Mouse (Mus musculus) olfactory bulb, adult 2 months (tissue): ENCODE results near the gene Ccdc38.

Source experiments
- CTCF ChIP-seq: fragments of 200-500 bp; IDR thresholded peaks from 2 replicates; pipeline ENCODE4 v1.5.1; 2012; ENCODE audit warnings: low read depth, mild to moderate bottlenecking, low read length, moderate library complexity; ENCODE audit not compliant: insufficient read depth
- POLR2A ChIP-seq: fragments of 200-500 bp; IDR thresholded peaks from 2 replicates; pipeline ENCODE4 v1.6.1; 2012; ENCODE audit warnings: mild to moderate bottlenecking, low read depth, low read length, moderate library complexity; ENCODE audit not compliant: insufficient read depth

DNA sequence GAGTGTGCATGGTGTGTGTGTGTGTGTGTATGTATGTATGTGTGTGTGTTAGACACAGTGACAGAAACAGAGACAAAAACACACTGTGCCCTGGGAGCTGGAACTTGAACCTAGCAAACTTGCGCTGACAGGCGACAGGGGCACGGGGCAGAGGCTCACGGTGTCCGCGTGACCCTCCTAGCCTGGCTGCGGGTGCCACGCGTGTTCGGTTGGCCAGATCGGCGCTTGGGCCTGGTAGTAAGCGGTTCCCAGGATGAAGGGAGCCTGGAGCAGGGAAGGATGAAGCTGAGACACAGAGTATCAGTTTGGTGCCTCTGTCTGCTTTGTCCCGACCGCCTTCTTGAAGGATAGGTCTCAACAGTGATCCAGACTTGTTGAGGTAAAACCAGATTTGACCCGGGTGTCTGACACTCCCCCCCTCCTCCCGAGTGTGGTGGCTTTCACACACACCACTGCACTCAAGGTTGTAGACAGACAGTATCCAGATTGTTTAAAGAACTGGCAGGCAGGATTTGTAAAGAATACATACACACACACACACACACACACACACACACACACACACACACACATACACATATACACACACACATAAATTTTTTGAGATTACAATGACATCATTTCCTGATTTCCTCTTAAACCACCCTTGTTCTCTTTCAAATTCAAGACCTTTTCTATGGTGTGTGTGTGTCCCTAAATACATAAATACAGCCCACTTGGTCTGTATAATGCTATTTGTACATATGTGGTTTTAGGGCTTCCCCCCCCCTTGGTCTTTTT, at the start of gene Ccdc38:
- TF ChIP-seq POLR2A (no peak), CTCF (no peak)
